Mouse (Mus musculus): ENCODE measurements at regions not wholly inside any gene's neighbourhood (a gene's known extent, or its start where the extent isn't known, plus 50 kb on each side); places are given as distances from the start of the nearest gene placed in this dataset.

DNA sequence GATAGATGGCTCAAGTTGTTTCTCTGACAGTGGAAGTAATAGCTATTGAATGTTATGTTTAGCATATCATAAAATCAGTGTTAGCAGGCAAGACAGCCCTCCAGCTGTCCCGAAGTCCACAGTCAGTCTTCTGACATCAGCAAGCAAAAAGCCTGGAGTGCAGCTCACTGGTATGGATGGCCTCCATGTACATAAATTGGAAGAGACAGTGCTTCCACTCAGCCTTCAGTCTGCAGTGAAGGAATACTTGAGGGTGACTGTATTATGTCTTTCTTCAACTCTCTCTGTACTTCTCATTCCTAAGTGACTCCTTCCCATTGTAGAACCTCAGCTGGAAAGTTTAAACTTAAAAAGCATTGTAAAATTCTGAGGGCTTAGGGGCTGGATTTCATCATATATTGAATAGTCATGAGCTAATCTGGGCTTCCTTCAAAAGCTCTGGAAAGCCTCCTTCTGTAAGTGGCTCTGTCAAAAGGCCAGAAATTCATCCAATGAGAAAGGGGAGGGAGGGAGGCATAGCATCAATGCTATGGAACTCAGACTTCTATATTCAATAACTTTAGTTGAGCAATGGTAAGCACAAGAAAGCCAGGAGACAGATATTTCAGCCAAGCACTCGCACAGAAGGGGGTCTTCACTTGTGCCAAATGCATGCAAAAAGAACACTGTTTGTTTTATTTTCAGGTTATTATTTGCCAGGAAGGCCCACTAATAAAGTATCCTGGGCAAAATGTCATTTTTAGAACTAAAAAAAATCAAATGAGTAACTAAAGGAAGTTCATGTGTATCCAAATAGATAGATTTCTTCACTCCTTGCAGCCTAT is 90.5 kb upstream of the Plxna2 start:
- TF ChIP-seq CTCF (IDR thresholded peaks at IDR 0.05; ENCODE audit: low read depth, low read length) = no peak
- TF ChIP-seq GATA2 (IDR thresholded peaks at IDR 0.05; ENCODE audit: borderline replicate concordance, low read depth, low read length) = no peak
- TF ChIP-seq TAL1 (conservative IDR thresholded peaks at IDR 0.05; ENCODE audit: low read depth, low read length) = no peak
- TF ChIP-seq POLR2AphosphoS5 (IDR thresholded peaks at IDR 0.05; ENCODE audit: insufficient replicate concordance, low read depth, low read length) = no peak
